Mouse (Mus musculus) lung, postnatal 0 days (tissue): ENCODE results near the gene Cdk15. TPM values are rescaled to one million over a fixed set of nuclear protein-coding genes. Genes with fewer than 3 reads are reported as not detected.

Experiments used
- ATAC-seq: fragments of 200-750 bp; cut with Nextera tagmentation; 2 replicates; pipeline ENCODE4 v1.8.0; 2017; ENCODE audit warnings: moderate library complexity
- DNase-seq: peaks from one replicate; pipeline ENCODE4 v3.0.0-alpha.2; 2016; ENCODE audit warnings: low spot score
- H3K27ac ChIP-seq: fragments of 300-500 bp; sonication (generic); 2 replicates; pipeline ENCODE4 v1.5.1; 2014; ENCODE audit warnings: antibody characterized with exemption, mild to moderate bottlenecking, low read length, mixed read lengths
- H3K27me3 ChIP-seq: fragments of 300-500 bp; sonication (generic); replicated peaks from 2 replicates; pipeline ENCODE4 v1.6.1; 2014; ENCODE audit warnings: low read length, mixed read lengths; ENCODE audit not compliant: insufficient read depth
- H3K36me3 ChIP-seq: fragments of 300-500 bp; sonication (generic); 2 replicates; pipeline ENCODE4 v1.6.1; 2014; ENCODE audit warnings: low read length, mixed read lengths; ENCODE audit not compliant: insufficient read depth
- H3K4me1 ChIP-seq: fragments of 300-500 bp; sonication (generic); 2 replicates; pipeline ENCODE4 v1.6.1; 2014; ENCODE audit warnings: antibody characterized with exemption, low read depth, low read length, mixed read lengths; ENCODE audit not compliant: insufficient read depth
- H3K4me2 ChIP-seq: fragments of 300-500 bp; sonication (generic); replicated peaks from 2 replicates; pipeline ENCODE4 v1.6.1; 2014; ENCODE audit warnings: low read depth, mild to moderate bottlenecking, low read length, moderate library complexity, mixed read lengths
- H3K4me3 ChIP-seq: fragments of 300-500 bp; sonication (generic); 2 replicates; pipeline ENCODE4 v1.5.1; 2014; ENCODE audit warnings: low read depth, low read length
- H3K9ac ChIP-seq: fragments of 300-500 bp; sonication (generic); replicated peaks from 2 replicates; pipeline ENCODE4 v1.6.1; 2014; ENCODE audit warnings: low read depth, mild to moderate bottlenecking
- H3K9me3 ChIP-seq: fragments of 300-500 bp; sonication (generic); 2 replicates; pipeline ENCODE4 v1.6.1; 2016; ENCODE audit warnings: low read length, mixed read lengths
- CTCF ChIP-seq: IDR thresholded peaks from 2 replicates; pipeline ENCODE4 v1.5.1; 2016; ENCODE audit warnings: antibody characterized with exemption, mild to moderate bottlenecking
- EP300 ChIP-seq: IDR thresholded peaks from 2 replicates; pipeline ENCODE4 v1.6.1; 2016; ENCODE audit warnings: antibody characterized with exemption, mild to moderate bottlenecking, control low read depth
- WGBS: fragments of 180-500 bp; shearing (Covaris S2); extraction: QIAGEN DNeasy Blood & Tissue Kit; methylation state at CpG from one replicate; pipeline ENCODE4 v1.1.7; 2014; 5-methylcytosine and 5-hydroxymethylcytosine counted together
- polyA plus RNA-seq: library from polyadenylated mRNA; unstranded; fragments of >200 nt; fragmentation: Nextera tagmentation; extraction: Ambion mirVana; gene quantifications from 2 replicates; pipeline ENCODE4 v1.2.1, GENCODE M21; 2015

The Cdk15 gene
- polyA plus RNA-seq, 1 experiment from 2014 or later = 0.13 TPM

GRCm38 (mm10) chr1:59382516-59382915 lies 125.8 kb downstream of the Cdk15 start:
- no peak overlapping the region for H3K9ac ChIP-seq
- H3K9me3 ChIP-seq = no peaks in the 10 kb centered on the region
- ATAC-seq = no peak
- WGBS = 90% methylated on average over 3 of the region's 3 CpGs
- H3K4me1 ChIP-seq = peaks cover 5% of the 10 kb centered on the region; the same call in 1 of the 2 replicates
- DNase-seq = no peak
- H3K4me3 ChIP-seq = no peak overlapping the region
- no peak for TF ChIP-seq CTCF
- TF ChIP-seq EP300 = no peak
- H3K27ac ChIP-seq = no peak overlapping the region
- H3K4me2 ChIP-seq = no peak overlapping the region
- no peaks in the 10 kb centered on the region for H3K36me3 ChIP-seq
- H3K27me3 ChIP-seq = no peaks in the 10 kb centered on the region

GRCm38 (mm10) chr1:59383049-59383610 lies 126.4 kb downstream of the Cdk15 start:
- TF ChIP-seq CTCF (no peak), EP300 (no peak)
- 53% methylated on average over 6 of the region's 6 CpGs for WGBS
- DNase-seq = peak; percentile 70

GRCm38 (mm10) chr1:59384400-59384799 lies 127.7 kb downstream of the Cdk15 start:
- H3K4me1 ChIP-seq = peaks cover 5% of the 10 kb centered on the region; the same call in 1 of the 2 replicates
- no peak overlapping the region for H3K4me3 ChIP-seq
- no peaks in the 10 kb centered on the region for H3K36me3 ChIP-seq
- 87% methylated on average over 3 of the region's 3 CpGs for WGBS
- ATAC-seq (no peak), DNase-seq (no peak)
- no peaks in the 10 kb centered on the region for H3K9me3 ChIP-seq
- TF ChIP-seq CTCF (no peak), EP300 (no peak)
- no peak overlapping the region for H3K9ac ChIP-seq
- no peak overlapping the region for H3K4me2 ChIP-seq
- H3K27ac ChIP-seq = no peak overlapping the region
- no peaks in the 10 kb centered on the region for H3K27me3 ChIP-seq

More at GRCm38 (mm10) chr1:59383049-59383610, 126.4 kb downstream of the Cdk15 start:
- no peak overlapping the region for H3K4me3 ChIP-seq
- H3K36me3 ChIP-seq = no peaks in the 10 kb centered on the region
- H3K9ac ChIP-seq = no peak overlapping the region
- H3K27me3 ChIP-seq = no peaks in the 10 kb centered on the region
- peak; percentile 75 for ATAC-seq
- H3K9me3 ChIP-seq = no peaks in the 10 kb centered on the region
- H3K4me2 ChIP-seq = no peak overlapping the region
- H3K27ac ChIP-seq = no peak overlapping the region
- peaks cover 5% of the 10 kb centered on the region; the same call in 1 of the 2 replicates for H3K4me1 ChIP-seq

- no peak for TF ChIP-seq CTCF
- TF ChIP-seq EP300 = no peak
- Histone ChIP-seq H3K27me3 (no peaks in the 10 kb centered on the region), H3K27ac (no peak overlapping the region), H3K4me2 (no peak overlapping the region), H3K4me3 (no peak overlapping the region), H3K9ac (no peak overlapping the region), H3K4me1 (peaks cover 5% of the 10 kb centered on the region; the same call in 1 of the 2 replicates), H3K36me3 (no peaks in the 10 kb centered on the region), H3K9me3 (no peaks in the 10 kb centered on the region)
- ATAC-seq = no peak
- 78% methylated on average over 6 of the region's 6 CpGs for WGBS
- DNase-seq = no peak
These were observed 128.9 kb downstream of the Cdk15 start for GRCm38 (mm10) chr1:59385641-59386040.

GRCm38 (mm10) chr1:59387542-59388314 lies 131.0 kb downstream of the Cdk15 start:
- 43% methylated on average over 3 of the region's 3 CpGs for WGBS
- no peak overlapping the region for H3K4me3 ChIP-seq
- H3K27me3 ChIP-seq = no peaks in the 10 kb centered on the region
- H3K27ac ChIP-seq = no peak overlapping the region
- no peaks in the 10 kb centered on the region for H3K4me1 ChIP-seq
- ATAC-seq (no peak), DNase-seq (no peak)
- H3K9me3 ChIP-seq = no peaks in the 10 kb centered on the region
- no peaks in the 10 kb centered on the region for H3K36me3 ChIP-seq
- H3K4me2 ChIP-seq = no peak overlapping the region
- H3K9ac ChIP-seq = no peak overlapping the region
- TF ChIP-seq CTCF = no peak
- TF ChIP-seq EP300 = no peak

- no peak for ATAC-seq
- Histone ChIP-seq H3K36me3 (no peaks in the 10 kb centered on the region), H3K4me3 (no peak overlapping the region), H3K9ac (no peak overlapping the region), H3K27me3 (no peaks in the 10 kb centered on the region), H3K9me3 (no peaks in the 10 kb centered on the region), H3K4me2 (no peak overlapping the region), H3K4me1 (no peaks in the 10 kb centered on the region), H3K27ac (no peak overlapping the region)
- TF ChIP-seq CTCF (no peak), EP300 (no peak)
- 79% methylated on average over 6 of the region's 6 CpGs for WGBS
- DNase-seq = no peak
These were observed 132.5 kb downstream of the Cdk15 start for GRCm38 (mm10) chr1:59389181-59389580.
